Mouse (Mus musculus): ENCODE results near the gene Mob3b. TPM values are rescaled to one million over a fixed set of nuclear protein-coding genes. Genes with fewer than 3 reads are reported as not detected.

Mob3b gene
- polyA plus RNA-seq, 1 experiment from 2014 or later, result 20.7 TPM

- H3K27ac ChIP-seq, result no peak overlapping the region
- H3K4me2 ChIP-seq, result no peak overlapping the region
- H3K4me3 ChIP-seq (replicated peaks), result no peak overlapping the region
- 85% methylated on average over 10 of the region's 10 CpGs for WGBS
- no peak overlapping the region for H3K9ac ChIP-seq
- peaks cover 5% of the 10 kb centered on the region; the same call in 1 of the 2 replicates for H3K36me3 ChIP-seq (replicated peaks)
- H3K27me3 ChIP-seq, result no peaks in the 10 kb centered on the region
- no peaks in the 10 kb centered on the region for H3K4me1 ChIP-seq
- ATAC-seq (ENCODE audit: low FRiP score), result no peak
- no peaks in the 10 kb centered on the region for H3K9me3 ChIP-seq
Observed at GRCm38 (mm10) chr4:35082476-35083114, 74.7 kb downstream of the Mob3b start.

- Histone ChIP-seq H3K36me3 (replicated peaks) (peaks cover 5% of the 10 kb centered on the region; the same call in 1 of the 2 replicates), H3K4me3 (replicated peaks) (no peak overlapping the region), H3K27me3 (no peaks in the 10 kb centered on the region), H3K9ac (no peak overlapping the region), H3K4me1 (no peaks in the 10 kb centered on the region), H3K9me3 (no peaks in the 10 kb centered on the region), H3K27ac (no peak overlapping the region), H3K4me2 (no peak overlapping the region)
- 93% methylated on average over 6 of the region's 6 CpGs for WGBS
- no peak for ATAC-seq (ENCODE audit: low FRiP score)
Observed at GRCm38 (mm10) chr4:35080285-35080684, 77.0 kb downstream of the Mob3b start.

GRCm38 (mm10) chr4:35068739-35069138 lies 88.5 kb downstream of the Mob3b start:
- H3K9ac ChIP-seq, result no peak overlapping the region
- no peaks in the 10 kb centered on the region for H3K36me3 ChIP-seq (replicated peaks)
- H3K4me2 ChIP-seq, result no peak overlapping the region
- H3K9me3 ChIP-seq, result no peaks in the 10 kb centered on the region
- H3K4me1 ChIP-seq, result peaks cover 15% of the 10 kb centered on the region
- ATAC-seq (ENCODE audit: low FRiP score), result no peak
- no peaks in the 10 kb centered on the region for H3K27me3 ChIP-seq
- WGBS, result 70% methylated on average over 4 of the region's 4 CpGs
- no peak overlapping the region for H3K4me3 ChIP-seq (replicated peaks)
- H3K27ac ChIP-seq, result no peak overlapping the region

- no peaks in the 10 kb centered on the region for H3K27me3 ChIP-seq
- WGBS, result 73% methylated on average over 4 of the region's 4 CpGs
- peak; percentile 33; the same call in 1 of the 2 replicates for ATAC-seq (ENCODE audit: low FRiP score)
Observed at GRCm38 (mm10) chr4:35066163-35066562, 91.1 kb downstream of the Mob3b start.

GRCm38 (mm10) chr4:35065075-35065838 lies 92.0 kb downstream of the Mob3b start:
- H3K4me3 ChIP-seq (replicated peaks), result no peak overlapping the region
- no peaks in the 10 kb centered on the region for H3K36me3 ChIP-seq (replicated peaks)
- no peak overlapping the region for H3K27ac ChIP-seq
- H3K27me3 ChIP-seq, result no peaks in the 10 kb centered on the region
- no peak overlapping the region for H3K9ac ChIP-seq
- 42% methylated on average over 15 of the region's 15 CpGs for WGBS
- no peak overlapping the region for H3K4me2 ChIP-seq
- H3K9me3 ChIP-seq, result no peaks in the 10 kb centered on the region
- ATAC-seq (ENCODE audit: low FRiP score), result peak; percentile 60
- H3K4me1 ChIP-seq, result peaks cover 15% of the 10 kb centered on the region

More at GRCm38 (mm10) chr4:35066163-35066562, 91.1 kb downstream of the Mob3b start:
- no peak overlapping the region for H3K4me2 ChIP-seq
- no peaks in the 10 kb centered on the region for H3K36me3 ChIP-seq (replicated peaks)
- no peaks in the 10 kb centered on the region for H3K9me3 ChIP-seq
- H3K4me1 ChIP-seq, result peaks cover 15% of the 10 kb centered on the region
- H3K27ac ChIP-seq, result no peak overlapping the region
- no peak overlapping the region for H3K9ac ChIP-seq
- no peak overlapping the region for H3K4me3 ChIP-seq (replicated peaks)

- H3K4me1 ChIP-seq, result peaks cover 15% of the 10 kb centered on the region
- H3K9me3 ChIP-seq, result no peaks in the 10 kb centered on the region
- H3K27me3 ChIP-seq, result no peaks in the 10 kb centered on the region
- WGBS, result 73% methylated on average over 7 of the region's 7 CpGs
- no peaks in the 10 kb centered on the region for H3K36me3 ChIP-seq (replicated peaks)
- H3K4me2 ChIP-seq, result no peak overlapping the region
- H3K9ac ChIP-seq, result no peak overlapping the region
- no peak overlapping the region for H3K4me3 ChIP-seq (replicated peaks)
- H3K27ac ChIP-seq, result no peak overlapping the region
- ATAC-seq (ENCODE audit: low FRiP score), result no peak
Observed at GRCm38 (mm10) chr4:35063146-35063719, 94.1 kb downstream of the Mob3b start.

GRCm38 (mm10) chr4:35060964-35061363 lies 96.3 kb downstream of the Mob3b start:
- Histone ChIP-seq H3K9me3 (no peaks in the 10 kb centered on the region), H3K4me1 (peaks cover 10% of the 10 kb centered on the region), H3K27me3 (no peaks in the 10 kb centered on the region), H3K4me2 (no peak overlapping the region), H3K27ac (no peak overlapping the region), H3K4me3 (replicated peaks) (no peak overlapping the region), H3K36me3 (replicated peaks) (no peaks in the 10 kb centered on the region), H3K9ac (no peak overlapping the region)
- WGBS, result 88% methylated on average over 1 of the region's 1 CpGs
- ATAC-seq (ENCODE audit: low FRiP score), result no peak

- Histone ChIP-seq H3K27ac (no peak overlapping the region), H3K4me2 (no peak overlapping the region), H3K27me3 (no peaks in the 10 kb centered on the region), H3K36me3 (replicated peaks) (no peaks in the 10 kb centered on the region), H3K9me3 (no peaks in the 10 kb centered on the region), H3K4me3 (replicated peaks) (no peak overlapping the region), H3K4me1 (peaks cover 6% of the 10 kb centered on the region), H3K9ac (no peak overlapping the region)
- no peak for ATAC-seq (ENCODE audit: low FRiP score)
- 84% methylated on average over 3 of the region's 3 CpGs for WGBS
Observed at GRCm38 (mm10) chr4:35060401-35060800, 96.9 kb downstream of the Mob3b start.

GRCm38 (mm10) chr4:35054362-35054761 lies 102.9 kb downstream of the Mob3b start:
- Histone ChIP-seq H3K4me2 (no peak overlapping the region), H3K9me3 (no peaks in the 10 kb centered on the region), H3K27me3 (no peaks in the 10 kb centered on the region), H3K36me3 (replicated peaks) (no peaks in the 10 kb centered on the region), H3K4me3 (replicated peaks) (no peak overlapping the region), H3K4me1 (peaks cover 5% of the 10 kb centered on the region; the same call in 1 of the 2 replicates), H3K27ac (no peak overlapping the region), H3K9ac (no peak overlapping the region)
- ATAC-seq (ENCODE audit: low FRiP score), result no peak
- 88% methylated on average over 2 of the region's 2 CpGs for WGBS

GRCm38 (mm10) chr4:35052174-35052942 lies 104.9 kb downstream of the Mob3b start:
- Histone ChIP-seq H3K4me1 (peaks cover 5% of the 10 kb centered on the region; the same call in 1 of the 2 replicates), H3K36me3 (replicated peaks) (no peaks in the 10 kb centered on the region), H3K27ac (no peak overlapping the region), H3K9me3 (no peaks in the 10 kb centered on the region), H3K4me3 (replicated peaks) (no peak overlapping the region), H3K4me2 (no peak overlapping the region), H3K9ac (no peak overlapping the region), H3K27me3 (no peaks in the 10 kb centered on the region)
- 92% methylated on average over 6 of the region's 6 CpGs for WGBS
- ATAC-seq (ENCODE audit: low FRiP score), result no peak

- H3K27ac ChIP-seq, result no peak overlapping the region
- H3K4me1 ChIP-seq, result peaks cover 5% of the 10 kb centered on the region; the same call in 1 of the 2 replicates
- H3K4me3 ChIP-seq (replicated peaks), result no peak overlapping the region
- H3K36me3 ChIP-seq (replicated peaks), result no peaks in the 10 kb centered on the region
- 88% methylated on average over 7 of the region's 7 CpGs for WGBS
- H3K9me3 ChIP-seq, result no peaks in the 10 kb centered on the region
- ATAC-seq (ENCODE audit: low FRiP score), result no peak
- H3K27me3 ChIP-seq, result no peaks in the 10 kb centered on the region
- H3K4me2 ChIP-seq, result no peak overlapping the region
- H3K9ac ChIP-seq, result no peak overlapping the region
Observed at GRCm38 (mm10) chr4:35051152-35051551, 106.1 kb downstream of the Mob3b start.

GRCm38 (mm10) chr4:35049742-35050058 lies 107.6 kb downstream of the Mob3b start:
- Histone ChIP-seq H3K27me3 (no peaks in the 10 kb centered on the region), H3K9ac (no peak overlapping the region), H3K36me3 (replicated peaks) (no peaks in the 10 kb centered on the region), H3K4me2 (no peak overlapping the region), H3K4me1 (peaks cover 5% of the 10 kb centered on the region; the same call in 1 of the 2 replicates), H3K27ac (no peak overlapping the region), H3K9me3 (no peaks in the 10 kb centered on the region), H3K4me3 (replicated peaks) (no peak overlapping the region)
- ATAC-seq (ENCODE audit: low FRiP score), result no peak
- 79% methylated on average over 5 of the region's 5 CpGs for WGBS
